Mouse (Mus musculus): ENCODE measurements around the gene Fut2.
"Not testable (repeated sequence)": the region's sequence is repeated elsewhere in the genome, so short reads cannot be mapped to it uniquely, and the experiment has no call there.

- TF ChIP-seq SMC3 (IDR thresholded peaks at IDR 0.05; ENCODE audit: low read depth, low read length); CTCF (conservative IDR thresholded peaks at IDR 0.05 in 1 of 2, IDR thresholded peaks at IDR 0.05 in 1 of 2; ENCODE audit: low read depth in 2 of 2, low read length in 2 of 2); ZC3H11A (IDR thresholded peaks at IDR 0.05; ENCODE audit: low read depth, low read length); MAFK (IDR thresholded peaks at IDR 0.05; ENCODE audit: insufficient replicate concordance, low read length); POLR2A (IDR thresholded peaks at IDR 0.05; ENCODE audit: low read depth, low read length); JUN (IDR thresholded peaks at IDR 0.05; ENCODE audit: insufficient read depth, low read depth, low read length); IRF4 (IDR thresholded peaks at IDR 0.05; ENCODE audit: low read depth, low read length); E2F4 (IDR thresholded peaks at IDR 0.05; ENCODE audit: insufficient replicate concordance, low read depth, low read length); NELFE (IDR thresholded peaks at IDR 0.05; ENCODE audit: low read depth, low read length); TCF12 (IDR thresholded peaks at IDR 0.05; ENCODE audit: low read depth, low read length); ZNF384 (IDR thresholded peaks at IDR 0.05; ENCODE audit: low read depth, low read length); MAX (IDR thresholded peaks at IDR 0.05; ENCODE audit: low read length); MEF2A (IDR thresholded peaks at IDR 0.05; ENCODE audit: borderline replicate concordance, low read depth, low read length): not testable (repeated sequence)
Measured at GRCm38 (mm10) chr7:45650484-45650883, 15.7 kb downstream of the Fut2 start.
